Mouse (Mus musculus) cerebellum, adult 2 months (tissue): ENCODE measurements around the gene Atad2b. TPM values are rescaled to one million over a fixed set of nuclear protein-coding genes. Genes with fewer than 3 reads are reported as not detected.
A peak's percentile ranks its signal among the peaks of the same experiment; 100 is the strongest.
"Not testable (repeated sequence)": the region's sequence is repeated elsewhere in the genome, so short reads cannot be mapped to it uniquely, and the experiment has no call there.

Source experiments
- DNase-seq, 2 experiments: peaks; one replicate each; pipeline ENCODE4 v3.0.0; 2021
- H3K27ac ChIP-seq: fragments of 200-500 bp; 2 replicates; pipeline ENCODE4 v1.5.1; 2012; ENCODE audit warnings: low read length, control low read depth, inconsistent platforms; ENCODE audit not compliant: insufficient read depth
- H3K27me3 ChIP-seq: fragments of 200-500 bp; 2 replicates; pipeline ENCODE4 v1.6.1; 2012; ENCODE audit warnings: inconsistent platforms, mild to moderate bottlenecking, low read length, moderate library complexity; ENCODE audit not compliant: control insufficient read depth, insufficient read depth
- H3K4me1 ChIP-seq: fragments of 200-500 bp; 2 replicates; pipeline ENCODE4 v1.6.1; 2011; ENCODE audit warnings: low read length; ENCODE audit not compliant: control insufficient read depth, insufficient read depth
- H3K4me3 ChIP-seq: fragments of 200-500 bp; replicated peaks from 2 replicates; pipeline ENCODE3; 2011; ENCODE audit warnings: mild to moderate bottlenecking, low read depth, low read length, control low read depth; ENCODE audit not compliant: insufficient read depth
- CTCF ChIP-seq: fragments of 200-500 bp; IDR thresholded peaks from 2 replicates; pipeline ENCODE4 v1.5.1; 2011; ENCODE audit warnings: low read depth, mild to moderate bottlenecking, control low read depth, low read length, moderate library complexity, borderline replicate concordance; ENCODE audit not compliant: insufficient read depth
- POLR2A ChIP-seq: fragments of 200-500 bp; IDR thresholded peaks from 2 replicates; pipeline ENCODE4 v1.6.1; 2011; ENCODE audit warnings: low read length, control low read depth, borderline replicate concordance; ENCODE audit not compliant: insufficient read depth
- WGBS: fragments of 180-500 bp; shearing (Covaris S2); methylation state at CpG from one replicate; pipeline ENCODE4 v1.1.7; 2018; 5-methylcytosine and 5-hydroxymethylcytosine counted together
- polyA plus RNA-seq: library from polyadenylated mRNA; depleted of rRNA; stranded (reverse); fragments of >200 nt; gene quantifications from 2 replicates; pipeline ENCODE4 v1.2.3, GENCODE M21; 2012

Atad2b gene
- polyA plus RNA-seq, 1 experiment = 14.0 TPM

GRCm38 (mm10) chr12:4889891-4890290 is 27.3 kb upstream of the Atad2b start:
- WGBS = 93% methylated on average over 1 of the region's 1 CpGs
- Histone ChIP-seq H3K27ac (no peak overlapping the region), H3K4me3 (no peak overlapping the region), H3K27me3 (no peaks in the 10 kb centered on the region), H3K4me1 (no peaks in the 10 kb centered on the region)
- TF ChIP-seq POLR2A (no peak), CTCF (no peak)
- DNase-seq = no peak

GRCm38 (mm10) chr12:4898024-4898423 is 19.1 kb upstream of the Atad2b start:
- Histone ChIP-seq H3K4me1 (no peaks in the 10 kb centered on the region), H3K27me3 (no peaks in the 10 kb centered on the region), H3K27ac (no peak overlapping the region), H3K4me3 (no peak overlapping the region)
- TF ChIP-seq CTCF (no peak), POLR2A (no peak)
- no peak for DNase-seq
- WGBS = 93% methylated on average over 5 of the region's 5 CpGs

- Histone ChIP-seq H3K4me1 (no peaks in the 10 kb centered on the region; the same call in 1 of the 2 replicates), H3K27ac (no peak overlapping the region), H3K27me3 (no peaks in the 10 kb centered on the region), H3K4me3 (no peak overlapping the region)
- peak in 1 of 2 experiments; percentile 27 for DNase-seq
- no peak for TF ChIP-seq POLR2A
- TF ChIP-seq CTCF = no peak
- 27% methylated on average over 7 of the region's 7 CpGs for WGBS
Measured at GRCm38 (mm10) chr12:4905946-4906345, 11.2 kb upstream of the Atad2b start.

- Histone ChIP-seq H3K4me1 (no peaks in the 10 kb centered on the region; the same call in 1 of the 2 replicates), H3K27ac (no peak overlapping the region), H3K4me3 (peak overlapping the region; percentile 62), H3K27me3 (no peaks in the 10 kb centered on the region)
- DNase-seq = no peak
- 46% methylated on average over 7 of the region's 7 CpGs for WGBS
- TF ChIP-seq POLR2A (no peak), CTCF (no peak)
Measured at GRCm38 (mm10) chr12:4906476-4906875, 10.7 kb upstream of the Atad2b start.

- TF ChIP-seq POLR2A (peak; percentile 58; the same call in 1 of the 2 replicates), CTCF (no peak)
- Histone ChIP-seq H3K27me3 (no peaks in the 10 kb centered on the region), H3K4me1 (no peaks in the 10 kb centered on the region; the same call in 1 of the 2 replicates), H3K27ac (peak within 1 kb of the TSS; percentile 92), H3K4me3 (peak within 1 kb of the TSS; percentile 62)
- peak; percentile 95 to 96 for DNase-seq
- under 1% methylated on average over 125 of the region's 125 CpGs for WGBS
Measured at GRCm38 (mm10) chr12:4906951-4907906, 9.9 kb upstream of the Atad2b start, which contains the start of gene Ubxn2a. Ubxn2a (minus strand) TSS chr12:4907705.

GRCm38 (mm10) chr12:4908391-4908790 is 8.8 kb upstream of the Atad2b start:
- 88% methylated on average over 7 of the region's 7 CpGs for WGBS
- no peak for DNase-seq
- H3K27ac ChIP-seq = no peak overlapping the region
- TF ChIP-seq CTCF = no peak
- no peak for TF ChIP-seq POLR2A
- H3K4me3 ChIP-seq = peak overlapping the region; percentile 33
- H3K4me1 ChIP-seq = no peaks in the 10 kb centered on the region; the same call in 1 of the 2 replicates
- no peaks in the 10 kb centered on the region for H3K27me3 ChIP-seq

GRCm38 (mm10) chr12:4910496-4910895 is 6.7 kb upstream of the Atad2b start:
- not testable (repeated sequence) for H3K4me3 ChIP-seq, H3K27ac ChIP-seq, H3K27me3 ChIP-seq, H3K4me1 ChIP-seq, DNase-seq
- 94% methylated on average over 1 of the region's 1 CpGs for WGBS

GRCm38 (mm10) chr12:4911716-4912115 is 5.4 kb upstream of the Atad2b start:
- TF ChIP-seq POLR2A = no peak
- TF ChIP-seq CTCF = no peak
- H3K27me3 ChIP-seq = no peaks in the 10 kb centered on the region
- WGBS = 76% methylated on average over 4 of the region's 4 CpGs
- H3K4me1 ChIP-seq = no peaks in the 10 kb centered on the region
- H3K27ac ChIP-seq = no peak overlapping the region
- no peak for DNase-seq
- H3K4me3 ChIP-seq = no peak overlapping the region
